Mouse (Mus musculus): Measurements from ENCODE around the gene Mvb12a.

GRCm38 (mm10) chr8:71516786-71517185, 25.9 kb upstream of the Mvb12a start:
- TF ChIP-seq USF2 (conservative IDR thresholded peaks at IDR 0.05; ENCODE audit: low read depth, low read length) (no peak), UBTF (IDR thresholded peaks at IDR 0.05; ENCODE audit: low read depth, low read length) (no peak), GABPA (IDR thresholded peaks at IDR 0.05; ENCODE audit: insufficient replicate concordance, low read depth, low read length) (no peak), SIN3A (IDR thresholded peaks at IDR 0.05; ENCODE audit: low read length) (no peak), POLR2A (IDR thresholded peaks at IDR 0.05; ENCODE audit: low read depth, low read length) (no peak), ZNF384 (IDR thresholded peaks at IDR 0.05; ENCODE audit: low read depth, low read length) (no peak), ZKSCAN1 (IDR thresholded peaks at IDR 0.05; ENCODE audit: borderline replicate concordance, low read depth, low read length) (no peak), CTCF (conservative IDR thresholded peaks at IDR 0.05 in 1 of 2, IDR thresholded peaks at IDR 0.05 in 1 of 2; ENCODE audit: low read depth in 2 of 2, low read length in 2 of 2) (no peak), EP300 (IDR thresholded peaks at IDR 0.05; ENCODE audit: low read length) (no peak), MAFK (IDR thresholded peaks at IDR 0.05; ENCODE audit: insufficient replicate concordance, low read length) (no peak)
